Mouse (Mus musculus) cerebellum, adult 2 months (tissue): ENCODE data around the gene Iqcn. TPM values are rescaled to one million over a fixed set of nuclear protein-coding genes. Genes with fewer than 3 reads are reported as not detected.

Experiments used
- DNase-seq, 2 experiments: peaks; one replicate each; pipeline ENCODE4 v3.0.0; 2021
- H3K27ac ChIP-seq: fragments of 200-500 bp; 2 replicates; pipeline ENCODE4 v1.5.1; 2012; ENCODE audit warnings: low read length, control low read depth, inconsistent platforms; ENCODE audit not compliant: insufficient read depth
- H3K27me3 ChIP-seq: fragments of 200-500 bp; 2 replicates; pipeline ENCODE4 v1.6.1; 2012; ENCODE audit warnings: inconsistent platforms, mild to moderate bottlenecking, low read length, moderate library complexity; ENCODE audit not compliant: control insufficient read depth, insufficient read depth
- H3K4me1 ChIP-seq: fragments of 200-500 bp; 2 replicates; pipeline ENCODE4 v1.6.1; 2011; ENCODE audit warnings: low read length; ENCODE audit not compliant: control insufficient read depth, insufficient read depth
- H3K4me3 ChIP-seq: fragments of 200-500 bp; replicated peaks from 2 replicates; pipeline ENCODE3; 2011; ENCODE audit warnings: mild to moderate bottlenecking, low read depth, low read length, control low read depth; ENCODE audit not compliant: insufficient read depth
- CTCF ChIP-seq: fragments of 200-500 bp; IDR thresholded peaks from 2 replicates; pipeline ENCODE4 v1.5.1; 2011; ENCODE audit warnings: low read depth, mild to moderate bottlenecking, control low read depth, low read length, moderate library complexity, borderline replicate concordance; ENCODE audit not compliant: insufficient read depth
- POLR2A ChIP-seq: fragments of 200-500 bp; IDR thresholded peaks from 2 replicates; pipeline ENCODE4 v1.6.1; 2011; ENCODE audit warnings: low read length, control low read depth, borderline replicate concordance; ENCODE audit not compliant: insufficient read depth
- WGBS: fragments of 180-500 bp; shearing (Covaris S2); methylation state at CpG from one replicate; pipeline ENCODE4 v1.1.7; 2018; 5-methylcytosine and 5-hydroxymethylcytosine counted together
- polyA plus RNA-seq: library from polyadenylated mRNA; depleted of rRNA; stranded (reverse); fragments of >200 nt; gene quantifications from 2 replicates; pipeline ENCODE4 v1.2.3, GENCODE M21; 2012; rRNA removed

Gene Iqcn
- polyA plus RNA-seq, result 0.08 and 0.11 TPM in 2 replicates

DNA sequence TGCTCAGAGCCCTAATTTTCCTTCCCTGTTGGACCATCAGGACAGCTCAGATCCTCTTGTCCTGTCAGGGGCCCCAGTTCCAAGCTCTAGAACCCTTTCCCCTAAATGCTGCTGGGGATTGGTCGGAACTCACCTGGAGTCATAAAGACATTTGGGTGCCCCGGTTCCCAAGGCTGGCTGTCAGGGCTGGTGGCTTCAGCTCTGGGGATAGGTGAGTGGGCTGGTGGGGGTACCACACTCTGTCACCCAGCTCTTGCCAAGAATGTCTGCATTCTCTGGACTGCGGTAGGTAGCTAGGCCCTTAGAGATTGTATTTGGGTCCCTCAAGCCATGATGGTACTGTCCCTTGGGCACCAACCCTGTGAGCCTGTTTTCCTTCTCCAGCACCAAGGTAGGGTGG, at the start of gene Iqcn:
Iqcn (plus strand) TSS at position 171 of the 400 bp plus-strand sequence.
- no peaks in the 10 kb centered on the region for H3K27me3 ChIP-seq
- 57% methylated on average over 3 of the region's 3 CpGs for WGBS
- peak within 1 kb of the TSS; percentile 11 for H3K4me3 ChIP-seq
- no peak for DNase-seq
- TF ChIP-seq CTCF (no peak), POLR2A (no peak)
- peaks cover 43% of the 10 kb centered on the region for H3K4me1 ChIP-seq
- H3K27ac ChIP-seq, result peak within 1 kb of the TSS; percentile 87

DNA sequence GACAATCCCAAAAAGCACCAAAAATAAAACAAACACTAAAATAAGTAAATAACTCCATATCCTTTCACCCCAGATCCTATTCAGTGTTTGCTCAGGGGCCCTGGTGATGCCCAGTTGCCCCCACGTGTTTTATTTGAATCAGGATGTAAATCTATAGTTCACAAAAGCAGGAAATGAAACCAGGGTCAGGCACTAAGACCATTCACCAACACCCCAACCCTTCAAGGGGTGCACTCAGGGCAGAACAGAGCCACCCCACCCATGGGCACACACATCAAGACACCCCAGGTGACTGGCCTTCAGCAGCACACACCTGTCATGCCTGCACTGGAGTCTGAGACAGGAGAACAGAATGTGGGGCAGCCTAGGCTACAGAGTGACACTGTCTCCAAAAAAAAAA, 49.1 kb upstream of the Iqcn start:
- Histone ChIP-seq H3K4me3 (no peak overlapping the region), H3K4me1 (peaks cover 6% of the 10 kb centered on the region; the same call in 1 of the 2 replicates), H3K27ac (no peak overlapping the region), H3K27me3 (no peaks in the 10 kb centered on the region)
- 90% methylated on average over 1 of the region's 1 CpGs for WGBS
- DNase-seq, result no peak
- TF ChIP-seq POLR2A (no peak), CTCF (no peak)

DNA sequence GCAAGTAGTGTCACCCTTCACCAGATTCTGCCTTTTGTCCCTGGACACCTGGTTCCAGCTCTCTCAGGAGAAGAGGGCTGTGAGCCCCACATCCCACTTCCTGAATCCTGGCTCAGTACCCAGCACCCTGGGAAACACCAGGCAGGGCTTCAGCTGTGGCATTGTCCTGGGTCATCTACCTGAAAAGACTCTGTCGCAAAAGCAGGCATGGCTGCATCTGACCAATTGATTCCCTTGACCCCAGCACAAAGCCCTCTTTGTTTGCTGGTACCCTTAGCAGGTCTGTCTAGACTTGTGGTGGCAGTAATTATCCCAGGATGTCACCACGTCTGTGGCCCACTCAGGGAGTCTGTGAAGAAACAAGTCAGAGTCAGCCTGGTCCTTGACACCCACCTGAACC, 47.8 kb upstream of the Iqcn start:
- no peak overlapping the region for H3K4me3 ChIP-seq
- DNase-seq, result no peak
- TF ChIP-seq CTCF (no peak), POLR2A (no peak)
- no peaks in the 10 kb centered on the region for H3K4me1 ChIP-seq
- H3K27ac ChIP-seq, result no peak overlapping the region
- no peaks in the 10 kb centered on the region for H3K27me3 ChIP-seq
- WGBS, result 58% methylated on average over 2 of the region's 2 CpGs

DNA sequence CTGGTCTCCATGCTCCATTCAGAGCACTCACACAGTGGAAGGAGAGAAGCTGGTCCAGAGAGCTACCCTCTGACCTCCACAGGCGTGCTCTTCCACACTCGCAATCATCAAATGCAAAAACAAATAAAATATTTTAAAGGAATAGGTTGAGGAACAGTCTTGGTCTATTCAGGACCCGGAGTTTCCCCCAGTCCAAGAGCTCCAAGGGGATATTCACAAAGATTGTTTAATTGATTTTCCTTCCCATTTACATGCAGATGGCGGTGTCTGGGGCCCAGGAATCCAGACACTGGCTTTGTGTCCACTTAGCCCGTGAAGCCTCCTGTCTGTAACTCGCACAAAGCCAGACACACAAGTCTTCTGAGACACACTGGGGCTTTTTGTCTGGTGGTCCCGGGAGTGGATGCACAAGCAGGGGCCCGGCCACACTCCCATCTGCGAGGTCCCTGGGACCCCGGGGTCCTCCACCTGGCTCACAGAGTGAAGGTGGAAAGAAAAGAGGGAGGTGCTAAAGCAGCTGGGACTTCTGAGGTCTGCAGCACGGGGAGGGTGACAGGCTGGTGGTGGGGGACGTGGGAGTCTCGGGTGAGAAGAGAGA, 47.0 kb upstream of the Iqcn start:
- Histone ChIP-seq H3K4me3 (no peak overlapping the region), H3K27me3 (no peaks in the 10 kb centered on the region), H3K4me1 (no peaks in the 10 kb centered on the region), H3K27ac (no peak overlapping the region)
- DNase-seq, result no peak
- no peak for TF ChIP-seq POLR2A
- no peak for TF ChIP-seq CTCF
- WGBS, result 41% methylated on average over 13 of the region's 13 CpGs

DNA sequence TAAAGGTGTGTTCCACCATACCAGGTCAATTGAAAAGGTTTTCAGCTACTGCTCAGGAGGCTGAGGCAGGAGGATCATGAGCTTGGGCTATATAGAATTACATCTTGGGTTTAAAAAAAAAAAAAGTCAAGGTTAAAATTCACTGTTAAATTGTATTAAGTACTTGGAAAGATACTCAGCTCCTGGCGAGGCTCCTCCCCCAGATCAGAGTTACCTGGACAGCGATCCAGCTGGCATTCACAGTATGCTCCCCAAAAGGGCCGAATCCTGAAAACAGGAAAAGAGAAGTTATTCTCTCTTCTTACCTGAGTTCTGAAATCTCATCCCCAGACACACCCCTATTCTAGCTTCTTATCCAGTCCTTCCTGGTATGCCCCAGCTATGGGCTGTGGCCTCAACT, 46.0 kb upstream of the Iqcn start:
- Histone ChIP-seq H3K27ac (no peak overlapping the region), H3K27me3 (no peaks in the 10 kb centered on the region), H3K4me1 (no peaks in the 10 kb centered on the region), H3K4me3 (no peak overlapping the region)
- no peak for DNase-seq
- WGBS, result 93% methylated on average over 3 of the region's 3 CpGs
- TF ChIP-seq CTCF, result no peak
- TF ChIP-seq POLR2A, result no peak

DNA sequence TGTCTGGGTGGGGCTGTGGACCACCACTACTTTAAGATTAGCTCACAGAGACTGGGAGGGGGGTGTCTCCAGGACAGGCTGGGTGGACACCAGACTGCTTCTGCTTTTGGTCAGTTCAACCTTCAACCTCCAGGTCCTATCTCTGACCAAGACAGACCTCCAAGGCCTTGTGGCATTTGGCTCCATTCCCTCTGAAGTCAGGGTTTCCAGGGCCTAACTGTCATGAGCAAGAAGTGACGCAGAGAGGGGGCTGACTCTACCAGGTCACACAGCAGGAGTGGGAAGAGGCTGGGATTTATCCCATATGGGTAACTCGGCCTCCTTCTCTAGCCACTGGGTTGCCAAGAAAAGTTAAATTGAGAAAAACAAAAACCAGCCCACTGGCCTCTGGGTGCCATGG, 45.5 kb upstream of the Iqcn start:
- Histone ChIP-seq H3K4me3 (no peak overlapping the region), H3K4me1 (no peaks in the 10 kb centered on the region), H3K27me3 (no peaks in the 10 kb centered on the region), H3K27ac (no peak overlapping the region)
- no peak for DNase-seq
- TF ChIP-seq CTCF, result no peak
- TF ChIP-seq POLR2A, result no peak
- WGBS, result 54% methylated on average over 2 of the region's 2 CpGs

DNA sequence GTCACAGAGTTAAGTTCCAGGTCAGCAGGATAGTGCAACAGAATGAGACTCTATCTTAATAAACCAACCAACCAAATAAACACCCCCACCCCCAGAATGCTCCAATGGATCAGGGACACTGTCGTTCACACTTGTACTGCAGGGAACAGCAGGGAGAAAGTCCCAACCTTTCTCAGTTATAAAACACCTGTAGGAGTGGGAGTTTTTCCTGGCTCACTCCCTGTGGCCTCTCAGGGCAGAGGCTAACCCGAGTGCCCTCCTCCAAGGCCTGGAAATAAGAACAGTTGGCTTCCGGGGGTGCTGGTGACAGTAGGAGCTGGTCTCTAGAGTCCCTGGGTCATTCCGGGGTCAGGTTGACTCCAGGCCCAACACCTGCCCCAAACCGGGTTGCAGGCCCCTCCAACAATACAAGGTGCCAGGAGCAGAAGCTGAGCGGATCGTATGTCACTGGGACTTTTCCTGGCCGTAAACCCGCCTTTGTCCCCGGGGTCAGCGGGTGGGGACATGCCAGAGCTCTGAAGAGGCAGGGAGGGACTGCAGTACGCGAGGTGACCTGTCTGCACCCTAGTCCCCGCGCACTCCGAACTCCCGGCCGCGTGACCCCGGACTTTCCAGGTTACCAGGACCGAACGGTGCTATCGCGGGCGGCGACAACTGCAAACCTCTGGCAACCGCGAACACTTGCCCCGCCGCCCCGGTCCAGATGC, 44.2 kb upstream of the Iqcn start:
- WGBS, result 2% methylated on average over 31 of the region's 31 CpGs
- H3K27ac ChIP-seq, result no peak overlapping the region
- peak overlapping the region; percentile 81 for H3K4me3 ChIP-seq
- TF ChIP-seq POLR2A (no peak), CTCF (no peak)
- no peak for DNase-seq
- H3K27me3 ChIP-seq, result no peaks in the 10 kb centered on the region
- H3K4me1 ChIP-seq, result no peaks in the 10 kb centered on the region

DNA sequence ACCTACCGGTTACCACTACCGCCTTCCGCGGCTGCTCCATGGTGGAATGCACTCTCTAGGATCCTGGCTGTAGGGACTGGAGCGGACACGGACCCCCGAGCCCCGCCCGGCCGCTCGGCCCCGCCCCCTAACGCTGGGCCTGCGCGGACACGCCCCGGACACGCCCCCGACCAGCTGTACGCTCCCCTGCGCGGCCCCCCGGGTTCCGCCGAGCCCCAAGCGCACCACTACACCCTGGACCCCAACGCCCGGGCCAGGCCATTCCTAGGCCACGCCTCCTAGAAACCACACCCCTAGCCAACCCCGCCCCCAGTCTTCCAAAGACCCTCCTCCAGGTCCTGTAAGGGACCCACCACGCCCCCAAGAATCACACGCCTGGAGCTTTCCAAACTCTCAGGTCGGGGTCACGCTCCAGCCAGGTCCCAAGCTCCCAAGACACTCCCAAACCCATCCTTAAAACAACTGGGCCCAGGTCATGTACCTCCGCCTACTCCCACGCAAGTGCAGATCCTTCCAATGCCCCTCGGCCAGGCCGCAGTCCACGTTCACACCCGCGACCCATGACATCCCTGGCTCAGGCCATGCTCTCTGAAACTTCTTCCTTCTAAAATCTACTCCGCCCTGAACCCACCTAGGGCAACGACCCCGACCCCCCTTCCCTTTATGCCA, 43.5 kb upstream of the Iqcn start:
- DNase-seq, result peak; percentile 64 to 65
- TF ChIP-seq CTCF (no peak), POLR2A (no peak)
- Histone ChIP-seq H3K27ac (no peak overlapping the region), H3K27me3 (no peaks in the 10 kb centered on the region), H3K4me1 (no peaks in the 10 kb centered on the region), H3K4me3 (peak overlapping the region; percentile 81)
- WGBS, result 2% methylated on average over 44 of the region's 44 CpGs
